22 mouse cellular contexts compared by ENCODE assay signal in genomic region chr8:114963282-114963681, GRCm38 (mm10).
"Had no signal": no experiment of that assay in that cellular context is flagged by ENCODE, and none has a peak within 500 bp of the region (broad histone marks: within the 10 kb centered on the region; RNA-seq: fewer than 3 reads in every experiment).

No protein-coding gene starts in this region.

- H3K36me3 ChIP-seq: limb, embryonic 10.5 days; limb, embryonic 13.5 days; liver, embryonic 12.5 days; liver, embryonic 15.5 days; midbrain, embryonic 10.5 days; midbrain, embryonic 15.5 days; neural tube, embryonic 12.5 days; neural tube, embryonic 15.5 days had no signal

- H3K4me1 ChIP-seq: limb, embryonic 10.5 days; limb, embryonic 13.5 days; liver, embryonic 12.5 days; liver, embryonic 15.5 days; megakaryocyte, embryonic 14.5 days; midbrain, embryonic 10.5 days; midbrain, embryonic 15.5 days; neural tube, embryonic 12.5 days; neural tube, embryonic 15.5 days had no signal

- H3K27ac ChIP-seq: kidney, postnatal 0 days; layer of hippocampus, adult 2 months; limb, embryonic 10.5 days; limb, embryonic 13.5 days; liver, embryonic 12.5 days; liver, embryonic 15.5 days; midbrain, embryonic 10.5 days; midbrain, embryonic 15.5 days; neural tube, embryonic 12.5 days; neural tube, embryonic 15.5 days had no signal

- H3K9me3 ChIP-seq: limb, embryonic 10.5 days; liver, embryonic 12.5 days; liver, embryonic 15.5 days; midbrain, embryonic 15.5 days; neural tube, embryonic 12.5 days; neural tube, embryonic 15.5 days had no signal

- H3K27me3 ChIP-seq: liver, embryonic 12.5 days; liver, embryonic 15.5 days; megakaryocyte, embryonic 14.5 days; midbrain, embryonic 15.5 days; neural tube, embryonic 12.5 days; neural tube, embryonic 15.5 days had no signal

- H3K9ac ChIP-seq: limb, embryonic 13.5 days; liver, embryonic 12.5 days; liver, embryonic 15.5 days; midbrain, embryonic 15.5 days; neural tube, embryonic 12.5 days; neural tube, embryonic 15.5 days had no signal

- H3K4me3 ChIP-seq: layer of hippocampus, adult 2 months; limb, embryonic 10.5 days; limb, embryonic 13.5 days; liver, embryonic 12.5 days; liver, embryonic 15.5 days; megakaryocyte, embryonic 14.5 days; midbrain, embryonic 10.5 days; midbrain, embryonic 15.5 days; neural tube, embryonic 12.5 days; neural tube, embryonic 15.5 days had no signal

- H3K4me2 ChIP-seq: limb, embryonic 13.5 days; liver, embryonic 12.5 days; liver, embryonic 15.5 days; midbrain, embryonic 15.5 days; neural tube, embryonic 12.5 days; neural tube, embryonic 15.5 days had no signal

- ATAC-seq: inflammation-experienced regulatory T-cells, adult 6 months; liver, embryonic 12.5 days; midbrain, embryonic 15.5 days had no signal

- DNase-seq: kidney, adult 2 months; kidney, postnatal 25 days; layer of hippocampus, adult 9-11 months; liver; lung, adult 18-20 months; right cerebral cortex, adult 18-20 months; right cerebral cortex, postnatal 14 days; right cerebral cortex, postnatal 4 days; spleen, adult 18-20 months; thymus, postnatal 25 days had no signal
